Mouse (Mus musculus) 3134 (cell line): ENCODE measurements around the gene Dnajc7.
"Not testable (repeated sequence)": the region's sequence is repeated elsewhere in the genome, so short reads cannot be mapped to it uniquely, and the experiment has no call there.

ENCODE experiments used
- DNase-seq: peaks from one replicate; pipeline ENCODE4 v3.0.0-alpha.2; 2011; ENCODE audit warnings: low spot score; ENCODE audit not compliant: insufficient read length; ENCODE audit errors: extremely low read depth

The Dnajc7 gene

GRCm38 (mm10) chr11:100552842-100553241, 67.1 kb downstream of the Dnajc7 start:
- peak; percentile 35 for DNase-seq

GRCm38 (mm10) chr11:100550101-100550500, 69.9 kb downstream of the Dnajc7 start:
- no peak for DNase-seq

- DNase-seq, result no peak
Observed at GRCm38 (mm10) chr11:100549466-100549865, 70.5 kb downstream of the Dnajc7 start.

- DNase-seq, result no peak
Observed at GRCm38 (mm10) chr11:100548141-100548540, 71.8 kb downstream of the Dnajc7 start.

- DNase-seq, result no peak
Observed at GRCm38 (mm10) chr11:100546955-100547354, 73.0 kb downstream of the Dnajc7 start.

GRCm38 (mm10) chr11:100545746-100546085, 74.3 kb downstream of the Dnajc7 start:
- DNase-seq, result no peak

GRCm38 (mm10) chr11:100544832-100545745, 74.9 kb downstream of the Dnajc7 start, which contains the start of gene Ttc25:
Gene Ttc25 (plus strand): TSS chr11:100545607.
- DNase-seq, result peak; percentile 94

GRCm38 (mm10) chr11:100541577-100541976, 78.4 kb downstream of the Dnajc7 start:
- DNase-seq, result no peak

- DNase-seq, result no peak
Observed at GRCm38 (mm10) chr11:100540966-100541365, 79.0 kb downstream of the Dnajc7 start.

GRCm38 (mm10) chr11:100536466-100536865, 83.5 kb downstream of the Dnajc7 start:
- DNase-seq, result peak; percentile 66

- peak; percentile 82 for DNase-seq
Observed at GRCm38 (mm10) chr11:100535996-100536395, 84.0 kb downstream of the Dnajc7 start.

- DNase-seq, result not testable (repeated sequence)
Observed at GRCm38 (mm10) chr11:100534821-100535220, 85.1 kb downstream of the Dnajc7 start.

GRCm38 (mm10) chr11:100534411-100534810, 85.6 kb downstream of the Dnajc7 start:
- DNase-seq, result not testable (repeated sequence)

GRCm38 (mm10) chr11:100533871-100534270, 86.1 kb downstream of the Dnajc7 start:
- no peak for DNase-seq
